Mouse (Mus musculus): ENCODE measurements around the gene Inpp5b. TPM values are rescaled to one million over a fixed set of nuclear protein-coding genes. Genes with fewer than 3 reads are reported as not detected.
"Not testable (repeated sequence)": the region's sequence is repeated elsewhere in the genome, so short reads cannot be mapped to it uniquely, and the experiment has no call there.

The Inpp5b gene
- total RNA-seq, 2 experiments from 2014 or later, result 10.3 to 10.5 TPM

- DNase-seq, result peak; percentile 55
Observed at GRCm38 (mm10) chr4:124709961-124710446, 31.6 kb upstream of the Inpp5b start.

GRCm38 (mm10) chr4:124710776-124711291, 30.8 kb upstream of the Inpp5b start:
- DNase-seq, result peak; percentile 63

- no peak for DNase-seq
Observed at GRCm38 (mm10) chr4:124712618-124713017, 29.0 kb upstream of the Inpp5b start.

- not testable (repeated sequence) for DNase-seq
Observed at GRCm38 (mm10) chr4:124713850-124714249, 27.8 kb upstream of the Inpp5b start.

- peak; percentile 96 for DNase-seq
Observed at GRCm38 (mm10) chr4:124714545-124715481, 26.8 kb upstream of the Inpp5b start, which contains the start of gene Sf3a3. Gene Sf3a3 (plus strand): TSS chr4:124714776.

- DNase-seq, result no peak
Observed at GRCm38 (mm10) chr4:124719101-124719500, 22.5 kb upstream of the Inpp5b start.

GRCm38 (mm10) chr4:124726121-124726520, 15.5 kb upstream of the Inpp5b start:
- DNase-seq, result no peak

GRCm38 (mm10) chr4:124736952-124737351, 4.7 kb upstream of the Inpp5b start:
- DNase-seq, result no peak

- no peak for DNase-seq
Observed at GRCm38 (mm10) chr4:124737486-124737885, 4.2 kb upstream of the Inpp5b start.

- no peak for DNase-seq
Observed at GRCm38 (mm10) chr4:124738013-124738412, 3.6 kb upstream of the Inpp5b start.

- DNase-seq, result no peak
Observed at GRCm38 (mm10) chr4:124738783-124739182, 2.9 kb upstream of the Inpp5b start.

- no peak for DNase-seq
Observed at GRCm38 (mm10) chr4:124742839-124743238, 1.2 kb downstream of the Inpp5b start.

GRCm38 (mm10) chr4:124746577-124746976, 4.9 kb downstream of the Inpp5b start:
- no peak for DNase-seq

GRCm38 (mm10) chr4:124747851-124748250, 6.2 kb downstream of the Inpp5b start:
- no peak for DNase-seq

GRCm38 (mm10) chr4:124751300-124752250, 9.9 kb downstream of the Inpp5b start:
- DNase-seq, result peak; percentile 99

GRCm38 (mm10) chr4:124752281-124753199, 10.9 kb downstream of the Inpp5b start:
- DNase-seq, result no peak

GRCm38 (mm10) chr4:124755526-124755925, 13.9 kb downstream of the Inpp5b start:
- DNase-seq, result peak; percentile 3

GRCm38 (mm10) chr4:124759305-124759811, 17.7 kb downstream of the Inpp5b start:
- DNase-seq, result peak; percentile 3

- no peak for DNase-seq
Observed at GRCm38 (mm10) chr4:124761201-124761600, 19.6 kb downstream of the Inpp5b start.

GRCm38 (mm10) chr4:124762858-124763452, 21.3 kb downstream of the Inpp5b start:
- DNase-seq, result no peak

Data from heart, postnatal 4 days (tissue).